Mouse (Mus musculus) midbrain, postnatal 0 days (tissue): Measurements from ENCODE around the gene Hs3st3b1. TPM values are rescaled to one million over a fixed set of nuclear protein-coding genes. Genes with fewer than 3 reads are reported as not detected.

Experiments used
- ATAC-seq: fragments of 200-750 bp; cut with Nextera tagmentation; 2 replicates; pipeline ENCODE4 v1.8.0; 2017; ENCODE audit warnings: moderate number of reproducible peaks, mild to moderate bottlenecking, moderate TSS enrichment, moderate library complexity; ENCODE audit not compliant: low FRiP score
- DNase-seq: peaks from one replicate; pipeline ENCODE4 v3.0.0-alpha.2; 2015; ENCODE audit warnings: low spot score
- H3K27ac ChIP-seq: fragments of 300-500 bp; sonication (generic); 2 replicates; pipeline ENCODE4 v1.5.1; 2014; ENCODE audit warnings: low read depth, mild to moderate bottlenecking, low read length, mixed read lengths
- H3K27me3 ChIP-seq: fragments of 300-500 bp; sonication (generic); 2 replicates; pipeline ENCODE4 v1.6.1; 2014; ENCODE audit warnings: low read length, control low read depth, mixed read lengths; ENCODE audit not compliant: insufficient read depth
- H3K36me3 ChIP-seq: fragments of 300-500 bp; sonication (generic); 2 replicates; pipeline ENCODE4 v1.6.1; 2014; ENCODE audit warnings: low read length, control low read depth, mixed read lengths; ENCODE audit not compliant: insufficient read depth
- H3K4me1 ChIP-seq: fragments of 300-500 bp; sonication (generic); 2 replicates; pipeline ENCODE4 v1.6.1; 2014; ENCODE audit warnings: mild to moderate bottlenecking, control low read depth, antibody characterized with exemption, low read length, mixed read lengths; ENCODE audit not compliant: insufficient read depth
- H3K4me2 ChIP-seq: fragments of 300-500 bp; sonication (generic); 2 replicates; pipeline ENCODE4 v1.6.1; 2014; ENCODE audit warnings: low read depth, mild to moderate bottlenecking, low read length, mixed read lengths; ENCODE audit not compliant: poor library complexity, severe bottlenecking
- H3K4me3 ChIP-seq: fragments of 300-500 bp; sonication (generic); 2 replicates; pipeline ENCODE4 v1.5.1; 2014; ENCODE audit warnings: low read depth, mild to moderate bottlenecking, low read length, moderate library complexity
- H3K9ac ChIP-seq: fragments of 300-500 bp; sonication (generic); replicated peaks from 2 replicates; pipeline ENCODE4 v1.6.1; 2014; ENCODE audit warnings: mild to moderate bottlenecking, low read length, moderate library complexity, mixed read lengths; ENCODE audit not compliant: poor library complexity, severe bottlenecking
- H3K9me3 ChIP-seq: fragments of 300-500 bp; sonication (generic); 2 replicates; pipeline ENCODE4 v1.6.1; 2016; ENCODE audit warnings: low read length, control low read depth
- CTCF ChIP-seq: IDR thresholded peaks from 2 replicates; pipeline ENCODE4 v1.5.1; 2016; ENCODE audit warnings: antibody characterized with exemption, mild to moderate bottlenecking
- WGBS: fragments of 180-500 bp; shearing (Covaris S2); extraction: QIAGEN DNeasy Blood & Tissue Kit; methylation state at CpG from one replicate; pipeline ENCODE4 v1.1.7; 2014; 5-methylcytosine and 5-hydroxymethylcytosine counted together
- polyA plus RNA-seq: library from polyadenylated mRNA; unstranded; fragments of >200 nt; fragmentation: Nextera tagmentation; extraction: Ambion mirVana; gene quantifications from 2 replicates; pipeline ENCODE4 v1.2.1, GENCODE M21; 2015
- total RNA-seq: library from RNA; depleted of rRNA; stranded (reverse); fragments of >200 nt; gene quantifications from 2 replicates; pipeline ENCODE4 v1.2.3, GENCODE M21; 2014

Hs3st3b1 gene
- total and polyA plus RNA-seq, 2 experiments from 2014 or later = 7.9 to 24.9 TPM

- WGBS = 7% methylated on average over 19 of the region's 19 CpGs
- ATAC-seq = no peak
- no peaks in the 10 kb centered on the region for H3K27me3 ChIP-seq
- peak overlapping the region; percentile 25 for H3K4me2 ChIP-seq
- H3K9me3 ChIP-seq = no peaks in the 10 kb centered on the region
- 0 out of 2 replicates have a peak, but pooled peaks cover 12% of the 10 kb centered on the region for H3K4me1 ChIP-seq
- DNase-seq = peak; percentile 12
- H3K27ac ChIP-seq = no peak overlapping the region
- no peaks in the 10 kb centered on the region for H3K36me3 ChIP-seq
- H3K9ac ChIP-seq = no peak overlapping the region
- 0 out of 2 replicates have a peak overlapping the region, but pooled peaks have one; percentile 2 for H3K4me3 ChIP-seq
- TF ChIP-seq CTCF = no peak
These were observed 29.9 kb upstream of the Hs3st3b1 start for GRCm38 (mm10) chr11:63951831-63952631.

DNA sequence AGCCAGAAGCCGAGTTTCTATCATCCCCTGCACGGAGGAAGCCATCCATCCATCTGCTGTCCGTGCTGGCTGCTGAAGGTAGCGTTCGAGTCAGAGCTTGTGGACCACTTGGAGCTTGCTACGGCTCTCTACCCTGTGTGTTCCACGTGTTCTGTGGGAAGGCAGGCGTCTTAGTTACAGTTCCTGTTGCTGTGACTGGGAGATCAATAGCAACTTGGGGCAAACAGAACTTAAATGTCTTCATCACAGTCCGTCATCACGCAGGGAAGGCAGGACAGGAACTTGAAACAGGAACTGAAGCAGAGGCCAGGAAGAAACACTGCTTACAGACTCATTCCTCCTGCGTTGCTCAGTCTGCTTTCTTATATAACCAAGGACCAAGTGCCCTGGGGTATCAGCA lies 26.3 kb upstream of the Hs3st3b1 start:
- no peak overlapping the region for H3K9ac ChIP-seq
- no peaks in the 10 kb centered on the region for H3K27me3 ChIP-seq
- no peaks in the 10 kb centered on the region for H3K36me3 ChIP-seq
- H3K4me3 ChIP-seq = no peak overlapping the region
- WGBS = 88% methylated on average over 11 of the region's 11 CpGs
- H3K4me1 ChIP-seq = 0 out of 2 replicates have a peak, but pooled peaks cover 8% of the 10 kb centered on the region
- H3K9me3 ChIP-seq = no peaks in the 10 kb centered on the region
- no peak for TF ChIP-seq CTCF
- DNase-seq = no peak
- H3K4me2 ChIP-seq = no peak overlapping the region
- no peak overlapping the region for H3K27ac ChIP-seq
- ATAC-seq = no peak

DNA sequence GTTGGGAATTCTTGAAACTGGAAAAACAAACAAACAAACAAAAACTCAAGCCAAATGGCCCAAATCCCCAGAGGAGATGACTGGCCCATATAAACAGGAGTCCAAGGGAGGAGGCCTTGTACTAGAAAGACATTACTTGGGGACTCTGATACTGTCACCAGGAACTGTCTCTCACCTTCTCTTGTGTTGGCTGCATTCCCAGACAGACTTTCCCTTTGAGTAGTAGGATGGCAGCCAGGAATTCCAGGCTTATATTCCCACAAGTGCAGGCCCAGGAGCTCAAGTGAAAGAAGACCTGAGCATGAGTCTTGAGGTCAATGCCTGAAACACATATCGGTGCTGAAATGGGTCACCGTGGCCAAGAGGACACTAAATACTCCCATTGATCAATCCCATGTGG lies 24.9 kb upstream of the Hs3st3b1 start:
- Histone ChIP-seq H3K4me3 (no peak overlapping the region), H3K27ac (no peak overlapping the region), H3K36me3 (no peaks in the 10 kb centered on the region), H3K9me3 (no peaks in the 10 kb centered on the region), H3K4me1 (0 out of 2 replicates have a peak, but pooled peaks cover 2% of the 10 kb centered on the region), H3K9ac (no peak overlapping the region), H3K4me2 (no peak overlapping the region), H3K27me3 (no peaks in the 10 kb centered on the region)
- ATAC-seq = no peak
- WGBS = 90% methylated on average over 2 of the region's 2 CpGs
- no peak for DNase-seq
- TF ChIP-seq CTCF = no peak

GRCm38 (mm10) chr11:63943947-63944346 lies 21.9 kb upstream of the Hs3st3b1 start:
- DNase-seq (no peak), ATAC-seq (no peak)
- H3K4me2 ChIP-seq = no peak overlapping the region
- no peak overlapping the region for H3K27ac ChIP-seq
- TF ChIP-seq CTCF = no peak
- H3K4me3 ChIP-seq = no peak overlapping the region
- H3K9ac ChIP-seq = no peak overlapping the region
- H3K27me3 ChIP-seq = no peaks in the 10 kb centered on the region
- 93% methylated on average over 3 of the region's 3 CpGs for WGBS
- no peaks in the 10 kb centered on the region for H3K36me3 ChIP-seq
- H3K9me3 ChIP-seq = no peaks in the 10 kb centered on the region
- no peaks in the 10 kb centered on the region for H3K4me1 ChIP-seq

DNA sequence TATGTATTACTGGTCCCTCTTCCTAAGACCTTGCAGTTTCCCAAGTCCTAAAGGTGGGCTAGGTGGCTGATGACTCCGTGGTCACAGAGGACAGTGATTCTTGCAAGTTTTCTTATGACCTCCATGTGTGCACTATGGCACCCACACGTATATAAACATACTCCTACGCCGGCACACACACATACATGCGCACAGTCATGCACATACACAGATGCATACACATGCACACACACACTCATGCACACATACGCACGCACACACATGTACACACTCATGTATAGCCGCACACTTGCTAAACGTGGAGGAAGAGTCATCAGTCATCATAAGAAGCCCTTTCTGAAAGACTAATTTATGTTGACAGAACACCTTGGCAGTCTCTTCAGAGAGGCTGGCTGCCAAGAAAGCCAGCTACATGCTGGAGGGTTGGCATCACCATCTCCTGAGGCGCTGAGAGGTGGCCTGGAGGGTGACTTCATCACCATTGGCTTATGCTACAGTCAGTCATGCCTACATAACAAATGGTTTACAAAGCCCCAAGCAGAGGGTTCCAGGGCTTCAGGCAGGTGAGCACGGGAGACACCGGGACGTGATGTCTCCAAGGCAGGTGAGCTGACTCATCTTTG lies 21.3 kb upstream of the Hs3st3b1 start:
- 95% methylated on average over 13 of the region's 13 CpGs for WGBS
- TF ChIP-seq CTCF = no peak
- H3K9ac ChIP-seq = no peak overlapping the region
- H3K27ac ChIP-seq = no peak overlapping the region
- H3K4me2 ChIP-seq = no peak overlapping the region
- H3K27me3 ChIP-seq = no peaks in the 10 kb centered on the region
- ATAC-seq (no peak), DNase-seq (no peak)
- no peaks in the 10 kb centered on the region for H3K4me1 ChIP-seq
- no peaks in the 10 kb centered on the region for H3K9me3 ChIP-seq
- no peak overlapping the region for H3K4me3 ChIP-seq
- no peaks in the 10 kb centered on the region for H3K36me3 ChIP-seq

DNA sequence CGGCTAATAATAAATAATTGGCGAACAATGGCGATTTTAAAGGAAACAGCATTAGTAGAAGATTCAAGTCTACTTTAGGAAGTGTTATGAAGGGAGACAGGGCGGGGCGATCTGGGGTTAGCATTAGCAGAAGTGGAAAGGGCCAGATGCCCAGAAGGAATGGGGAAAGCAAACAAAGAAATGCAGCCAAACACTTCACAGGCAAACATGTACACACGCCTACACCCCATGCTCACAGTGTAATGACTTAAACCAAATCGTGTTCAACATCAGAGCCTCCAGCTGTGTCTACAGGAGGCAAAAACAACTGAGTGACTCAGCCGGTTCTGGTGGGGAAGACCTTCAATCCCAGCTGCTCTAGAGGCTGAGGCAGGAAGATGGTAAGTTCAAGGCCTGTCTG lies 20.1 kb upstream of the Hs3st3b1 start:
- ATAC-seq (no peak), DNase-seq (no peak)
- Histone ChIP-seq H3K27ac (no peak overlapping the region), H3K4me1 (no peaks in the 10 kb centered on the region), H3K4me2 (no peak overlapping the region), H3K9me3 (no peaks in the 10 kb centered on the region), H3K9ac (no peak overlapping the region), H3K27me3 (no peaks in the 10 kb centered on the region), H3K36me3 (no peaks in the 10 kb centered on the region), H3K4me3 (no peak overlapping the region)
- TF ChIP-seq CTCF = no peak
- 84% methylated on average over 8 of the region's 8 CpGs for WGBS
